Mouse (Mus musculus) c-Kit-positive CD71-positive TER-119-negative erythroid progenitor cells, embryonic 14.5 days (primary cell): ENCODE results near the gene Strn3.
"Not testable (repeated sequence)": the region's sequence is repeated elsewhere in the genome, so short reads cannot be mapped to it uniquely, and the experiment has no call there.

Experiments
- DNase-seq: peaks from one replicate; pipeline ENCODE4 v3.0.0-alpha.2; 2013; ENCODE audit warnings: low read depth

The Strn3 gene

GRCm38 (mm10) chr12:51612361-51612760 is 79.3 kb downstream of the Strn3 start:
- no peak for DNase-seq

DNA sequence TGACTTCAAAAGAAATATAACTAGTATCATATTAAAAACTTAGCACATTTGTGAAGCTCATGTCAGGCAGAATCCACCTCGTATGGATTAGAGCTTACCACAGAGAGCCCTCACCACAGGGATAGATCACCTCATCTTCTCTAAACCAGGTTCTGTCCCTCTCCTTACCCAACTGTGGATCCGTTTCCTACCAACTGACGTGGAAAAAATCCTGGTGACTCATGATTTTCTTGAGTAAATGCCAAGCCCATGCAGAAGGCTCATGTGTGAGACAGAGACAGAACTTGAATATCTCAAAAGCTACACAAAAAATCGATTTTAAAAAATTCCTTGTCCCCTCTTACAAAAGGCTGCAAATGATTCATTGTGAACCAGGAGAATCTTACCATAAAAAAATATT is 85.6 kb downstream of the Strn3 start:
- DNase-seq = no peak

DNA sequence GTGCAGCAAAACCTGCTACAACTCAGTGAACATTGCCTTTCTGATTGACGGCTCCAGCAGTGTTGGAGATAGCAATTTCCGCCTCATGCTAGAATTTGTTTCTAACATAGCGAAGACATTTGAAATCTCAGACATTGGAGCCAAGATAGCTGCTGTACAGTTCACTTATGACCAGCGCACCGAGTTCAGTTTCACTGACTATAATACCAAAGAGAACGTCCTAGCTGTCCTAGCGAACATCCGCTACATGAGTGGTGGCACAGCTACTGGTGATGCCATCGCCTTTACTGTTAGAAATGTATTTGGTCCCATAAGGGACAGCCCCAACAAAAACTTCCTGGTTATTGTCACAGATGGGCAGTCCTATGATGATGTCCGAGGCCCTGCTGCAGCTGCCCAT is 88.4 kb downstream of the Strn3 start:
- DNase-seq = no peak

DNA sequence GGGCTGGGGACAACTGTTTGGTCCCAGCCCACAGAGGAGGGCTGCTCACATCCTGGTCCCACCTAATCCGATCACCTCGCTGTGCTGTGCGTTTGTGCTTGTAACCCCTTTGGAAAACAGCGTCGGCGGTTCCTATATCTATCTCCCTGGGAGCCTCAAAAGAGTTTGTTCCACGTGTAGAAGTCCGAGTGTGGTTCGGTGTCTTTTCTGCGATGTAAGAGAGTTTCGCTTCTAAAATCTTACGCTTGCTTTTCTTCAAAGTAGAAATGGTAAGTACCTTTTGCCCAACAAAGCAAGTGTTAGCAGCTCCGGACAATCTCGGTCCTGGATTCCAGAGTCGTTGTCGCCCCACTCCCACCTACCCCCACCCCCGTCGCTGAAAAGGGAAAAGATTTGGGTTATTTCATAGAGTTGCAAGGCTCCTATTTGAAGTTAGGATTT is 97.6 kb downstream of the Strn3 start:
- DNase-seq = no peak

- DNase-seq = no peak
Observed at GRCm38 (mm10) chr12:51593229-51594029, 98.3 kb downstream of the Strn3 start, which contains the start of gene Coch. TSS of gene Coch (plus strand) at chr12:51593341.

GRCm38 (mm10) chr12:51592888-51593228 is 98.8 kb downstream of the Strn3 start:
- no peak for DNase-seq

GRCm38 (mm10) chr12:51591921-51592320 is 99.8 kb downstream of the Strn3 start:
- DNase-seq = no peak

GRCm38 (mm10) chr12:51589263-51589662 is 102.4 kb downstream of the Strn3 start:
- DNase-seq = no peak

DNA sequence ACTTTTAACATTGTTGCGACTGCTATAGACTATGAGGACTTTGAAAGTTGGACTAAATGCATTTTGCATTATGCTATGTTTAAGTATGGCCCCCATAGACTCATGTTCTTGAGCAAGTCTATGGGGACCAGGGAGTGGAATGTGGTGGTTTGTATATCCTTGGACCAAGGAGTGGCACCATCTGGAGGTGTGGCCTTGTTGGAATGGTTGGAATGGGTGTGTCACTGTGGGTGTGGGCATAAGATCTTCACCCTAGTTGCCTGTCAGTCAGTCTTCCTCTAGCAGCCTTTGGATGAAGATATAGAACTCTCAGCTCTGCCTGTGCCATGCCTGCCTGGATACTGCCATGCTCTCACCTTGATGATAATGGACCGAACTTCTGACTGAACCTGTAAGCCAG is 113.9 kb downstream of the Strn3 start:
- not testable (repeated sequence) for DNase-seq

GRCm38 (mm10) chr12:51572651-51573050 is 119.0 kb downstream of the Strn3 start:
- no peak for DNase-seq

- DNase-seq = no peak
Observed at GRCm38 (mm10) chr12:51569944-51570343, 121.8 kb downstream of the Strn3 start.

GRCm38 (mm10) chr12:51569472-51569871 is 122.2 kb downstream of the Strn3 start:
- no peak for DNase-seq

DNA sequence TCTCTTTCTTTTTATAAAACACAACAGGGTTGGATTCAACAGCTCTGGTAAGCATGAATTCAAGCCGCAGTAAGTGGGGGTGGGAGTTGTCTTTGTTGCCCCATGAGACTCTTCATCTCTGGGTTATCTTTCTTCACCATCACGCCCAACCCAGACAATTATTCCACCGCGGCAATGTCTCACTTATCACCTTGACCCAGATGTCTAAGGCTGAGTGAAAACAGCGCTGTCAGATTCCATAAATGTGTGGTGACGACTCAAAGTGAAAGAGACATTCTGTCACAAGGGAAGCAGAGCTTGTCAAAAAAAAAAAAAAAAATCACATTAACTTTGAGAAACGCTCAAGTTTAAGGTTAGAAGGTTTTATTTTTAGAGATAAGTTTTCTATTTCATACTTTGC is 124.5 kb downstream of the Strn3 start:
- DNase-seq = peak; percentile 31

DNA sequence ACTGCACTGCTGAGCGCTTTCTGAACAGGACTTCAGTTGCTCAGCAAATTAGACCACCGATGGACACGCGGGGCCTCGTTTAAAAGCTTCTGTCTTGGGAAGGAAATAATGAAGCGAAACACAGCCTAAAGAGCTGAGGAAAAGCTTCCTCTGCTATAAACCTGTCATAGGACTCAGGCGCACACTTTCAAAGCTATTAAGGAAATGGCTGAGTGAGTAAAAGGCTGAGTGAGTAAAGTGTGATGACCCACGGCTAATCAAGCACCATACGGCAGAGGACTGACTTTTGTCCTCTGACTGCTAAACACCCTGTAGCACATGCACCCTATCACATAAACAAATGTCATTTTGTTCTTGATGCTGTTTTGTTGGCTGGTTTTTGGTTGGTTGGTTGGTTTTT is 130.3 kb downstream of the Strn3 start:
- no peak for DNase-seq
